Mouse (Mus musculus): ENCODE results near the gene Defb29.

Defb29 gene

GRCm38 (mm10) chr2:152500863-152501229, 39.1 kb downstream of the Defb29 start:
- no peak for DNase-seq (ENCODE audit: low spot score in 2 of 2)

- DNase-seq (ENCODE audit: low spot score in 2 of 2): no peak
These were observed 39.6 kb downstream of the Defb29 start for GRCm38 (mm10) chr2:152500204-152500862.

- no peak for DNase-seq (ENCODE audit: low spot score in 2 of 2)
These were observed 41.9 kb downstream of the Defb29 start for GRCm38 (mm10) chr2:152498020-152498419.

GRCm38 (mm10) chr2:152493151-152493550, 46.7 kb downstream of the Defb29 start:
- no peak for DNase-seq (ENCODE audit: low spot score in 2 of 2)

GRCm38 (mm10) chr2:152490038-152490437, 49.9 kb downstream of the Defb29 start, which contains the start of gene Defb22:
Gene Defb22 (minus strand): TSS chr2:152490138.
- no peak for DNase-seq (ENCODE audit: low spot score in 2 of 2)

Measured in right cerebral cortex, postnatal 10 days (tissue).